Mouse (Mus musculus): ENCODE measurements around the gene Lrguk. TPM values are rescaled to one million over a fixed set of nuclear protein-coding genes. Genes with fewer than 3 reads are reported as not detected.
A peak's percentile ranks its signal among the peaks of the same experiment; 100 is the strongest.

The Lrguk gene
- polyA plus RNA-seq (2014; fragmentation: Nextera tagmentation; extraction: Ambion mirVana), result 1.1 and 1.4 TPM in 2 replicates

DNA sequence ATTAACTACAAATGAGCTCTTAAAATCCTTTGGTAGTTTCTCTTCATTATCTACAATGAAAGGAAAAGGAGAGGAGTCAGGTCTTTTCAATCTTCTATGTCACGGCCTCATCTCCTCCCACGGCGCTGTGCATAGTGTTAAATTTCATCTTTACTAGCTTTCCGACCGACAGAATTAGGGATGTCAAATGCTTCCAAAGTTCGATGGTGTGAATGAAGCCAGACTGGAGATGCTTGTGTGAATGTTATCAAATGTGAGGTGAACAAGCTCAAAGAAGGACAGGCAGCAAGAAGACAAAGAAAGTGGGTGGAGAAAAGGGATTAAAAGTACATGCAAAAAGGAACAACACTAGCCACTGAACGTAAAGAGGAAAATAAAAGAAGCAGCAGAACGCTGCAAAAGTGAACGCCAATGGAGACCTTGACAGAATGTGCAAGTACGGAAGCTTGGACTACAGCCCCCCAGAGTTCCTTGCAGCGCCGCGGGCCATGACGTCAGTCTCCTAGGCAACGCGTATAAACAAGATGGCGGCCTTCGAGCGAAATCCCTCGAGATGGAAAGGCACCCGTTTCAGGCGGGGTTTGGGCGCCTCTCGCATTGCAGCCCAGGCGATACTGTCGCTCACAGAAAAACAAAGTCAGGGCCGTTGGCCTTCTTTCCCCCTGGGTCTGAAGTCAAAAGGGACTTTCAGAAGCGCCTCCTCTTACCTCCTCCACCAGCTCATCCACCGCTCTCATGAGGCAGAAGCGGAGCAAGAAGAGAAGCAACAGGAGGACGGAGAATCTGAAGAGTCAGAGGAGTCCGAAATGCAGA lies at the start of gene Lrguk:
Gene Lrguk (plus strand): TSS at position 516 of the 813 bp plus-strand sequence.
- 3% methylated on average over 31 of the region's 32 CpGs for WGBS
- ATAC-seq (ENCODE audit: insufficient number of reproducible peaks, insufficient read depth, low FRiP score, low read depth), result peak; percentile 92
- peak within 1 kb of the TSS; percentile 23; the same call in 1 of the 2 replicates for H3K27ac ChIP-seq (ENCODE audit: low read length)

DNA sequence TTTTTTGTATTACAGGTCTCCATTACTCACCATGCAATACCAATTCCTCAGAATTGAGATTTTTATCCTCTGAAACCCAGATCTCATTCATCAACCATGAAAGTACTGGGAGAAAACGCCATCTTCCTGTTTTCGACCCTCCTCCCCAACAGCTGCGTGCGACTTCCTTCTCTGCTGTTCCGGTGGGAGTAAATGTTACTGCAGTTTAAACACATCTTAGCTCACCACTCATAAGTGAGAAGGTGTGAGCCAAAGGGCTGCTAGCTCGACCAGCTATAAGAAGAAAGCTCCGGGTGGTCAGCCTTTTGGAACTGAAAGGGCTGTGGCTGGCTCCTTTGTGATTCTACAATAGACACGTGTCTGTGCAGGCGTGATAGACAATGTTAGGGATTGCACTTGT lies 46.5 kb upstream of the Lrguk start:
- 79% methylated on average over 9 of the region's 9 CpGs for WGBS

More for the DNA sequence above, at the start of gene Lrguk:
- H3K9ac ChIP-seq (replicated peaks; ENCODE audit: low read depth, low read length), result peak within 1 kb of the TSS; percentile 52
- 0 out of 2 replicates have a peak, but pooled peaks cover 6% of the 10 kb centered on the region for H3K4me1 ChIP-seq (ENCODE audit: control insufficient read depth, insufficient read depth, low read length)
- no peaks in the 10 kb centered on the region for H3K9me3 ChIP-seq (ENCODE audit: control insufficient read depth, low read depth, low read length)
- peak within 1 kb of the TSS; percentile 57 for H3K4me3 ChIP-seq (ENCODE audit: low read depth, low read length)
- no peaks in the 10 kb centered on the region for H3K27me3 ChIP-seq (ENCODE audit: control insufficient read depth, insufficient read depth, low read length)
- peak within 1 kb of the TSS; percentile 94 for H3K4me2 ChIP-seq (replicated peaks; ENCODE audit: low read depth, low read length)
- no peaks in the 10 kb centered on the region for H3K36me3 ChIP-seq (ENCODE audit: control insufficient read depth, insufficient read depth, low read length)

DNA sequence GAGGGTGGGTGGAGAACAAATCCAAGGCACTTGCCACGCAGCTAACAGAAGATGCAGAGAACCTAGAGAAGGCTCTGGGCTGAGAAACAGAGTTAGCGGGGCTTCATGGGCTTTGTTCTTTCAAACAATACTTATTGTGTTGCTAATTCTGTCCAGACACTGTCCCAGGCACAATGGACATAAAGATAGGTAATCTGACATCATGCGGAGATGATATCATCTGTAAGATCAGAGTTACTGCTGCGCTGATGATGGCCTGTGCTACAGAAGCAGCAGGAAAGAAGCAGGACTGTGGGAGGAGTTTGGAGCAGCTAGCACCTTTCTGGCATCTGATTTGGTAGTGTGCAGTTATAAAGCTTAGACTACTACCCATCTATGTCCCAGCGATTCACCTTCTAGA lies 42.1 kb upstream of the Lrguk start:
- no peaks in the 10 kb centered on the region for H3K4me1 ChIP-seq (ENCODE audit: control insufficient read depth, insufficient read depth, low read length)
- no peak overlapping the region for H3K4me3 ChIP-seq (ENCODE audit: low read depth, low read length)
- H3K36me3 ChIP-seq (ENCODE audit: control insufficient read depth, insufficient read depth, low read length), result no peaks in the 10 kb centered on the region
- no peak overlapping the region for H3K9ac ChIP-seq (replicated peaks; ENCODE audit: low read depth, low read length)
- WGBS, result 78% methylated on average over 5 of the region's 5 CpGs
- no peak for ATAC-seq (ENCODE audit: insufficient number of reproducible peaks, insufficient read depth, low FRiP score, low read depth)
- no peak overlapping the region for H3K27ac ChIP-seq (ENCODE audit: low read length)
- no peak overlapping the region for H3K4me2 ChIP-seq (replicated peaks; ENCODE audit: low read depth, low read length)
- no peaks in the 10 kb centered on the region for H3K27me3 ChIP-seq (ENCODE audit: control insufficient read depth, insufficient read depth, low read length)
- H3K9me3 ChIP-seq (ENCODE audit: control insufficient read depth, low read depth, low read length), result no peaks in the 10 kb centered on the region

More for the DNA sequence above, 46.5 kb upstream of the Lrguk start:
- no peak for ATAC-seq (ENCODE audit: insufficient number of reproducible peaks, insufficient read depth, low FRiP score, low read depth)
- Histone ChIP-seq H3K9ac (replicated peaks; ENCODE audit: low read depth, low read length) (no peak overlapping the region), H3K27ac (ENCODE audit: low read length) (no peak overlapping the region), H3K4me1 (ENCODE audit: control insufficient read depth, insufficient read depth, low read length) (no peaks in the 10 kb centered on the region), H3K4me3 (ENCODE audit: low read depth, low read length) (no peak overlapping the region), H3K9me3 (ENCODE audit: control insufficient read depth, low read depth, low read length) (no peaks in the 10 kb centered on the region), H3K36me3 (ENCODE audit: control insufficient read depth, insufficient read depth, low read length) (no peaks in the 10 kb centered on the region), H3K4me2 (replicated peaks; ENCODE audit: low read depth, low read length) (no peak overlapping the region), H3K27me3 (ENCODE audit: control insufficient read depth, insufficient read depth, low read length) (no peaks in the 10 kb centered on the region)

DNA sequence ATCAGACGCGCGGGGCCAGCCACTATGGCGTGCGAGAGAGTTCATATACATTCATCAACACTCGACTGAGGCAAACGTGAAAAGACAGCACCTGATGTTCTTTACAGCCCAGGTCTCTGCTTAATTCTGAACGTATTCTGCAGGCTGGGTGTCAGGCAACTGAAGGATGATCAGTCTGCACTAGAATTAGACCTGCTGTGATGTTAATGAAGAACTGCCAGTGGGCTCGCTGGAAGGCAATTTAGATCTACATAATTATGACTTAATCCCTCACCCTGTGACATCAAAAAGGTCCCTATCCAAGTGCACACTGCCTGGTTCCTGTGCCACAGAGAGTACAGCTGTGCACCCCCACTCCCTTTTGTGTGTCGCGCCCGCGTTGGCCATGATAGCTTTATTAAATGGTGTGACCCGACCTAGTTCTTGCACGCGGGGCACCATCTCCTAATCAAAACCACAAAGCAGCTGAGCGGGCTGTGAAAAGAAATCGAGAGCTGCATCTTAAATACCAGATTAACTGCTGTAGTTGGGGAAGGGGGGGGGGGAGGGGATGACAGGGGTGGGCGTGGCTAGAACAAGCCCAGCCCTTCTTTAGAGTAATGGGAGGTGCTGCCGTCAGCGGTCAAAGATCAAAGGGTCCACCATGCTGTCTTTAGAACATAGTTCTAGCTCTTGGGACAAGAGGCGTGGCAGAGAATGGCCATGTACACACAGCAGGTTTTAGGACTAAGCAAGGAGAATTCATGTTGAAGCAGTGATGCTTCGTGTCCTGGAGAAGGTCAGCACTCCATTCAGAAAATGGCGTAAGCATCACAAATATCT lies 36.8 kb upstream of the Lrguk start:
- no peak for ATAC-seq (ENCODE audit: insufficient number of reproducible peaks, insufficient read depth, low FRiP score, low read depth)
- H3K4me2 ChIP-seq (replicated peaks; ENCODE audit: low read depth, low read length), result no peak overlapping the region
- H3K9ac ChIP-seq (replicated peaks; ENCODE audit: low read depth, low read length), result no peak overlapping the region
- no peaks in the 10 kb centered on the region for H3K4me1 ChIP-seq (ENCODE audit: control insufficient read depth, insufficient read depth, low read length)
- WGBS, result 57% methylated on average over 24 of the region's 24 CpGs
- no peak overlapping the region for H3K27ac ChIP-seq (ENCODE audit: low read length)
- no peaks in the 10 kb centered on the region for H3K36me3 ChIP-seq (ENCODE audit: control insufficient read depth, insufficient read depth, low read length)
- H3K27me3 ChIP-seq (ENCODE audit: control insufficient read depth, insufficient read depth, low read length), result no peaks in the 10 kb centered on the region
- H3K9me3 ChIP-seq (ENCODE audit: control insufficient read depth, low read depth, low read length), result no peaks in the 10 kb centered on the region
- H3K4me3 ChIP-seq (ENCODE audit: low read depth, low read length), result no peak overlapping the region

GRCm38 (mm10) chr6:33993842-33994241 lies 35.4 kb upstream of the Lrguk start:
- H3K4me1 ChIP-seq (ENCODE audit: control insufficient read depth, insufficient read depth, low read length), result no peaks in the 10 kb centered on the region
- H3K9ac ChIP-seq (replicated peaks; ENCODE audit: low read depth, low read length), result no peak overlapping the region
- H3K27me3 ChIP-seq (ENCODE audit: control insufficient read depth, insufficient read depth, low read length), result no peaks in the 10 kb centered on the region
- no peak overlapping the region for H3K4me2 ChIP-seq (replicated peaks; ENCODE audit: low read depth, low read length)
- H3K4me3 ChIP-seq (ENCODE audit: low read depth, low read length), result no peak overlapping the region
- no peaks in the 10 kb centered on the region for H3K9me3 ChIP-seq (ENCODE audit: control insufficient read depth, low read depth, low read length)
- ATAC-seq (ENCODE audit: insufficient number of reproducible peaks, insufficient read depth, low FRiP score, low read depth), result no peak
- no peaks in the 10 kb centered on the region for H3K36me3 ChIP-seq (ENCODE audit: control insufficient read depth, insufficient read depth, low read length)
- 37% methylated on average over 6 of the region's 6 CpGs for WGBS
- H3K27ac ChIP-seq (ENCODE audit: low read length), result no peak overlapping the region

DNA sequence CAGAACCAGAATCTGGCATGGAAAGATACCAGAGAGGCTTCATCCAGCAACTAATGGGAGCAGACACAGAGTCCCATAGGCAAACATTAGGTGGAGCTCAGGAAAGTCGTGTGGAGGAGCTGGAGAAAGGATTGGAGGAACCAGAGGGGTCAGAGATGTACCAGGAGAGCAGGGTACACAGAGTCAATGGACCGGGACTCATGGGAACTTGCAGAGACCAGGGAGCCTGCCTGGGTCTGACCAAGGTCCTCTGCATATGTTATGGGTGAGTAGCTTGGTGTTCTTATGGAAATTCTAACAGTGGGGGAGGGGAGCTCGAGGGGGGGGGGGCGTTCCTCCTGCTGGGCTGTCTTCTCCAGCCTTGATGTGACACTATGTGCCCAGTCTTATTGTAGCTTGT lies 30.7 kb upstream of the Lrguk start:
- H3K4me1 ChIP-seq (ENCODE audit: control insufficient read depth, insufficient read depth, low read length), result no peaks in the 10 kb centered on the region
- no peak for ATAC-seq (ENCODE audit: insufficient number of reproducible peaks, insufficient read depth, low FRiP score, low read depth)
- H3K4me3 ChIP-seq (ENCODE audit: low read depth, low read length), result no peak overlapping the region
- H3K9me3 ChIP-seq (ENCODE audit: control insufficient read depth, low read depth, low read length), result no peaks in the 10 kb centered on the region
- 34% methylated on average over 4 of the region's 4 CpGs for WGBS
- H3K27me3 ChIP-seq (ENCODE audit: control insufficient read depth, insufficient read depth, low read length), result no peaks in the 10 kb centered on the region
- H3K9ac ChIP-seq (replicated peaks; ENCODE audit: low read depth, low read length), result no peak overlapping the region
- H3K4me2 ChIP-seq (replicated peaks; ENCODE audit: low read depth, low read length), result no peak overlapping the region
- no peaks in the 10 kb centered on the region for H3K36me3 ChIP-seq (ENCODE audit: control insufficient read depth, insufficient read depth, low read length)
- H3K27ac ChIP-seq (ENCODE audit: low read length), result no peak overlapping the region

- no peaks in the 10 kb centered on the region for H3K4me1 ChIP-seq (ENCODE audit: control insufficient read depth, insufficient read depth, low read length)
- WGBS, result 33% methylated on average over 7 of the region's 7 CpGs
- no peak for ATAC-seq (ENCODE audit: insufficient number of reproducible peaks, insufficient read depth, low FRiP score, low read depth)
Observed at GRCm38 (mm10) chr6:33999530-33999929, 29.7 kb upstream of the Lrguk start.

DNA sequence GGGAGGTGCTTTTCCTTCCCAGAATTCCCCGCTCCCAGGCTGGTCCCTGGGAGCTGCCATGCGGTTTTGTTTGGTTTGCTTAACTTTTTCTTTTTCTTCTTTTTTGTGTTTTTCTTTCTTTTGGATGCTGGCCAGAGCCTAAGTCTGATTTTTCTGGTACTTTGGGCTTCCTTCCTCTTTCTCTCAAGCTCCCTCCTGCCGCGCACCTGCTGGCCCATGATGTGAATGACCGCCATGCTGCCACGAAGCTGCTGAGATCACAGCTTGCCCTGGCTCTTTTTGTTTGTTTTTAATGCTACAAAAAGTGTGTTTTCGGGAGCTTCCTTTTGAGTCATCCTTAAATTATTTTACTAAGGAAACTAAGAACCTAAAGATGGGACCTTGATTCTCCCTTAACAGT lies 28.6 kb upstream of the Lrguk start:
- Histone ChIP-seq H3K36me3 (ENCODE audit: control insufficient read depth, insufficient read depth, low read length) (no peaks in the 10 kb centered on the region), H3K4me3 (ENCODE audit: low read depth, low read length) (no peak overlapping the region), H3K27ac (ENCODE audit: low read length) (no peak overlapping the region), H3K9me3 (ENCODE audit: control insufficient read depth, low read depth, low read length) (no peaks in the 10 kb centered on the region), H3K9ac (replicated peaks; ENCODE audit: low read depth, low read length) (no peak overlapping the region), H3K27me3 (ENCODE audit: control insufficient read depth, insufficient read depth, low read length) (no peaks in the 10 kb centered on the region), H3K4me1 (ENCODE audit: control insufficient read depth, insufficient read depth, low read length) (no peaks in the 10 kb centered on the region), H3K4me2 (replicated peaks; ENCODE audit: low read depth, low read length) (no peak overlapping the region)
- WGBS, result 90% methylated on average over 7 of the region's 7 CpGs
- ATAC-seq (ENCODE audit: insufficient number of reproducible peaks, insufficient read depth, low FRiP score, low read depth), result no peak

More at GRCm38 (mm10) chr6:33999530-33999929, 29.7 kb upstream of the Lrguk start:
- no peak overlapping the region for H3K9ac ChIP-seq (replicated peaks; ENCODE audit: low read depth, low read length)
- no peaks in the 10 kb centered on the region for H3K9me3 ChIP-seq (ENCODE audit: control insufficient read depth, low read depth, low read length)
- no peak overlapping the region for H3K27ac ChIP-seq (ENCODE audit: low read length)
- no peak overlapping the region for H3K4me2 ChIP-seq (replicated peaks; ENCODE audit: low read depth, low read length)
- H3K27me3 ChIP-seq (ENCODE audit: control insufficient read depth, insufficient read depth, low read length), result no peaks in the 10 kb centered on the region
- H3K4me3 ChIP-seq (ENCODE audit: low read depth, low read length), result no peak overlapping the region
- no peaks in the 10 kb centered on the region for H3K36me3 ChIP-seq (ENCODE audit: control insufficient read depth, insufficient read depth, low read length)
